Mouse (Mus musculus) A20 (cell line): ENCODE data around the gene Runx1.

Experiments used
- DNase-seq: peaks from one replicate; pipeline ENCODE4 v3.0.0-alpha.2; 2011; ENCODE audit warnings: low read depth, low spot score

Runx1 gene

GRCm38 (mm10) chr16:92615234-92615799, 210.6 kb downstream of the Runx1 start:
- DNase-seq = no peak

GRCm38 (mm10) chr16:92612546-92612945, 213.4 kb downstream of the Runx1 start:
- no peak for DNase-seq

GRCm38 (mm10) chr16:92611641-92612149, 214.3 kb downstream of the Runx1 start:
- no peak for DNase-seq

- no peak for DNase-seq
Observed at GRCm38 (mm10) chr16:92610464-92610863, 215.5 kb downstream of the Runx1 start.

GRCm38 (mm10) chr16:92609717-92610077, 216.3 kb downstream of the Runx1 start:
- no peak for DNase-seq

- DNase-seq = no peak
Observed at GRCm38 (mm10) chr16:92609006-92609716, 216.8 kb downstream of the Runx1 start.

GRCm38 (mm10) chr16:92608180-92608960, 217.6 kb downstream of the Runx1 start:
- DNase-seq = no peak

GRCm38 (mm10) chr16:92606491-92606965, 219.4 kb downstream of the Runx1 start:
- DNase-seq = no peak

- no peak for DNase-seq
Observed at GRCm38 (mm10) chr16:92605606-92606490, 220.1 kb downstream of the Runx1 start.

GRCm38 (mm10) chr16:92602504-92602903, 223.4 kb downstream of the Runx1 start:
- no peak for DNase-seq

GRCm38 (mm10) chr16:92601270-92601826, 224.6 kb downstream of the Runx1 start:
- DNase-seq = no peak

GRCm38 (mm10) chr16:92599451-92599850, 226.5 kb downstream of the Runx1 start:
- DNase-seq = no peak

- DNase-seq = no peak
Observed at GRCm38 (mm10) chr16:92597655-92598054, 228.3 kb downstream of the Runx1 start.

- DNase-seq = no peak
Observed at GRCm38 (mm10) chr16:92592207-92592606, 233.7 kb downstream of the Runx1 start.

- no peak for DNase-seq
Observed at GRCm38 (mm10) chr16:92591783-92592182, 234.2 kb downstream of the Runx1 start.

GRCm38 (mm10) chr16:92587836-92588235, 238.1 kb downstream of the Runx1 start:
- DNase-seq = no peak

- no peak for DNase-seq
Observed at GRCm38 (mm10) chr16:92581767-92582166, 244.2 kb downstream of the Runx1 start.

- DNase-seq = no peak
Observed at GRCm38 (mm10) chr16:92580981-92581380, 245.0 kb downstream of the Runx1 start.

GRCm38 (mm10) chr16:92578915-92579653, 246.9 kb downstream of the Runx1 start:
- no peak for DNase-seq

- no peak for DNase-seq
Observed at GRCm38 (mm10) chr16:92577381-92577780, 248.6 kb downstream of the Runx1 start.
